Mouse (Mus musculus) T-helper 2 cell (primary cell): ENCODE results near the gene Fmod.

Source experiments
- in situ Hi-C: fragments of 300-600 bp; cut with MboI, MseI; formaldehyde crosslinking; loops from one replicate; pipeline ENCODE4 v1.15.1; 2025; ENCODE audit warnings: high pct_unique_total_duplicates

Fmod gene

DNA sequence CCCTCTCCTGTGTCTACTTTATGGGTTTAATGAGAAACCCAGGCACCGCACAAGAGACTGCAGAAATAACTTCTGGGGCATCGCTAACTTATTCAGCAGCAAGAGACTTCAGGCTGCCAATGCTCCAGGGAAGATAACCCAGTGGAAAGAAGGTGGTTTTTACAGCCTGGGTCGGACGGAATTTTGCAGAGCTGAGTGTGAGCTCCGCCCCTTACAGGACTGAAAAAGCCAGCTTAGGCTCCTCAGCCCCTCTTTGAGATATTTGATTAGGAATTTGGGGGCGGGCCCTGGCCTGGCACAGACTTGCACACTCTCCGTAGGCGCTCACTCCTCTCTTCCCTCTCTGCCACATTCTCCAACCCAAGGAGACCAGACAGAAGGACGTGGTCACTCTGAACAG is at the start of gene Fmod:
Gene Fmod, plus strand, starts transcription at position 83 of the 400 bp plus-strand sequence.
- in situ Hi-C loops, result no loop called here

GRCm38 (mm10) chr1:133988845-133989244 is 48.2 kb upstream of the Fmod start:
- in situ Hi-C loops, result no loop called here

GRCm38 (mm10) chr1:133991277-133991676 is 45.8 kb upstream of the Fmod start:
- in situ Hi-C loops, result loop anchor here (5.0 kb wide), 1 partner anchor 41 kb away; no protein-coding TSS in a partner anchor

DNA sequence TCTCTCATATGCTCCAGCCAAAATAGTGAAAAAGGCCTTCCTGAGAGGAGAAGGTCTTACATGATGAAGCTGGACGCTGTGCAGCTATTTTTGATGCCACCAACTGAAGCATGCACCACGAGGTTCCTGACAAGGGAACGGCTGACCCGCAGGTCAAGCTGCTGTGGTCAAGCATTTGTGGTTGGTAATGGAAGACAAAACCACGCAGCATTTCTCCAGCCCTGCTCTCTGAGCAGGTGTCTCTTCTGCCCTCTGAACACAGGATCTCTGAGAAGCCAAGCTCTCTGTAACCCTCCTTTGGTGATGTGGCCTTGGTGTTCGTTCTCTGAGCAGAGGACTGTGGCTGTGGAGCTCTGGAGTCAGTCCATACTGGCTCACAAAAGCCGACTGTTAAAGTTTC is 31.6 kb upstream of the Fmod start:
- in situ Hi-C loops, result loop anchor here (25.0 kb wide), 2 partner anchors 282 to 1043 kb away; partner anchors contain the start of gene Myog

DNA sequence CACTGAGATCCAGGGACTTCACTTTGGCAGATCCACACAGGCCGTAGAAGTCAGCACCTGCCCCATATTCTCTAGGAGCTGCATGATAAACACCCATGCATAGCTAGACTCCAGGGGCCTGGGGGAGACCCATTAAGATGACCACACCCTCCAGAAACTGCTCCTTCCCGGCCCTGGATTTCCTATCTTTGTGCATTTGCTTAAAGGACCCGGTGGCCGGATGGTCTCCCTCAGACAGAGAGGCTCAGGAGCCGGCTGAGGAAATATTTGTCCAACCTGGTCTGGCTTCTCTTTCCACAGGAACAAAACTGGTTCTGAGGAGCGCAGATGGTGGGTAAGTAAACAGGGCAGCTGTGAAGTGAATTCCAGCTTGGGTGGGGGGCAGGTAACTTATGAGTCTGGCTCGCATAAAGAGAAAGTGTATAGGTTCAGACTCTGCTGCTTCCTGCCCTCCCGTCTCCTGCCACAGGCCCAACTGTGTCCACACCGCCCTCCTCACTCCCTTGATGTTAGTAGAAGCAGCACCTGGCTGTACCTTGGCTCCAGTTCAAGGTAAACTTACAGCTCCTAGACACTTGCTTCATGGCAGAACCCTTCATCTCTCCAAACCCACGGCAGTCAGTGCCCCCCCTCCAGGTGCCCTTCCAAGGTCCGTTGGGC is 30.8 kb upstream of the Fmod start:
- in situ Hi-C loops, result loop anchor here (25.0 kb wide), 2 partner anchors 281 to 1044 kb away; partner anchors contain the start of gene Myog

DNA sequence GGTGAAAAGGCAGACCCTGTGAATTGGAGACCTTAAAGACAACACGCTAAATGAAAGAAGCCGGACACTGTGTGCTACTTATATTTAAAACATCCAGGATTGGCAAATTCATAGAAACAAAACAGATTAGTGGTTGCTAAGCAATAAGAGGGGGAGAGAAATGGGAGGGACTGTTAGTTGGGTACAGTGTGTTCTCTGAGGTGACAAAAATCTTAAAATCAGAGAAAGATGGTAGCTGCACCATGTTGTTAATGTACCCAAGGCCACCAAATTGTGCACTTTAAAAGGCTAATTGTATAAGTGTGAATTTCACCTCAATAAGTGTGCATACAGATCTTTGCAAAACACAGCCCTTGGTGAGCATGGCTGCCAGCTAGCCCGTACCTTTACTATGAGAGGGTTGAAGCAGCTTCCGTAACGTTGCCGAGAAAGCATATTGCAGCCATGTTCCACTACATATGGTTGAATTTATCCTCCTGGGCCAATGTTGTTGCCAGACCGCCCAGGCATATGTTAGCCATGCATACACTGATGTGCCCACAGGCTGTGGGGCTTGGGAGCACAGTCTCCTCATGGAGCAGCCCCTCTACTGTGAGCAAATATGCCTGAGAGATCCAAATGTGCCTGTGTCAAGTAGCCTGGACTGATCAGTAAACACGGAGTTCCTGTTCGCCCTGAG is 12.6 kb upstream of the Fmod start:
- in situ Hi-C loops, result loop anchor here (10.0 to 25.0 kb wide), 3 partner anchors 263 to 1062 kb away; partner anchors contain the start of gene Myog

- in situ Hi-C loops, result loop anchor here (10.0 kb wide), 1 partner anchor 791 kb away; no protein-coding TSS in a partner anchor
These were observed 11.1 kb upstream of the Fmod start for GRCm38 (mm10) chr1:134025975-134026374.

DNA sequence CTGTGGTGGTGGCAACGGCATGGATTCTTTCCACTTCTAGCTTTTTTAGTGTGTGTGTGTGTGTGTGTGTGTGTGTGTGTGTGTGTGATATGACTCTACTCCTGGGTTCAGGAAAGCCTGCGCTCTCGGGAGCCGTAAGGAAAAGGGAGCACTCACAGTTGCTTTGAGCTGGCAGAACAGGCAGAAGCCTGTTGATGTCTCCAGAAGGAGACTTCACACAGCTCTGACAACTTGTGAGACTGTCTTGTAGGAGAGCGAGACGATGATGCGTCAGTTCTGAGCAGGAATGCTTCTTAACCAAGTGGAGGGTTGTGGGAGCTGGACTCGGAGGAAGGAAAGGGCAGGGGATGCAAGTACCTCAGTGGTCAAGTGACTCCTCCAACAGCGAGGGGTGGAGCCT is 10.3 kb upstream of the Fmod start:
- in situ Hi-C loops, result loop anchor here (10.0 kb wide), 1 partner anchor 792 kb away; no protein-coding TSS in a partner anchor

GRCm38 (mm10) chr1:134028161-134028846 is 8.8 kb upstream of the Fmod start:
- in situ Hi-C loops, result loop anchor here (10.0 kb wide), 1 partner anchor 794 kb away; no protein-coding TSS in a partner anchor

- in situ Hi-C loops, result no loop called here
These were observed 562 bp upstream of the Fmod start for GRCm38 (mm10) chr1:134036492-134036891.

DNA sequence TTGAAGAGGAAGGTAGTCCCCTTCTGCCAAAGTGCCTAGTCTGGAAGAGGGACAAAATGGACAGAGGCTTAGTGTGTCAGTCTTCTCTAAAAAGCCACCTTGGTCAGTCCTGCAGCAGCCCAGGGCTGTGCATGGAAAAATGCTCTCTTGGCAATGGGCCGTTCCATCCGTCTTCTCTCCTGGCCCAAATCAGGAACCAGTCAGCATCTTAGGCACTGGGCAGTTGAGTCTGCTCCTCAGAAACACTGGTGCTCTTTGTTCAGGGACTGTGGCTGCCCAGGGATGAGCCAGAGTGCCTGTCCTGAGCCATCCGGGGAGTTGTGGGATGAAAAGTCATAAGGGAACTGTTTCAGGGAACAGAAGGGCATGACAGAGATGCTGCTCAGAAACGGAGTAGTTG is 1.3 kb downstream of the Fmod start:
- in situ Hi-C loops, result no loop called here

GRCm38 (mm10) chr1:134039361-134039760 is 2.3 kb downstream of the Fmod start:
- in situ Hi-C loops, result no loop called here

DNA sequence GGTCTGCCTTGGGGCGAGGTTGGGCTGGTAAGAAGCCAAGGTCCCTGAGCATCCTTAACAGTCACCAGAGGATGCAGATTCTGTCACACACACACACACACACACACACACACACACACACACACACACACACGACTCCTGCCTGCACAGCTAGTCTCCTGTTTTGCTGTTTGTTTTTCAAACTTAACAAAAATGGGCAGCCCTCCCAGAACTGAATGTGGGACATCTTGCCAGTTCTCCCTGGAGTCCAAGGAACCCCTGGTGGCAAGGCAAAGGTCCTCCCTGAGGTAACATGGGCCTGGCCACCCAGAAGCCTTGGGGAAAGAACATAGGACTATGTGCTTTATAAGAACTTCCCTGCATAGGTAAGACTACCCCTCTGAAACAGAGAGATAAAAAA is 4.8 kb downstream of the Fmod start:
- in situ Hi-C loops, result no loop called here

GRCm38 (mm10) chr1:134042341-134042740 is 5.3 kb downstream of the Fmod start:
- in situ Hi-C loops, result no loop called here

- in situ Hi-C loops, result loop anchor here (5.0 kb wide), 2 partner anchors 133 to 308 kb away; no protein-coding TSS in a partner anchor
These were observed 7.8 kb downstream of the Fmod start for GRCm38 (mm10) chr1:134044805-134045204.

DNA sequence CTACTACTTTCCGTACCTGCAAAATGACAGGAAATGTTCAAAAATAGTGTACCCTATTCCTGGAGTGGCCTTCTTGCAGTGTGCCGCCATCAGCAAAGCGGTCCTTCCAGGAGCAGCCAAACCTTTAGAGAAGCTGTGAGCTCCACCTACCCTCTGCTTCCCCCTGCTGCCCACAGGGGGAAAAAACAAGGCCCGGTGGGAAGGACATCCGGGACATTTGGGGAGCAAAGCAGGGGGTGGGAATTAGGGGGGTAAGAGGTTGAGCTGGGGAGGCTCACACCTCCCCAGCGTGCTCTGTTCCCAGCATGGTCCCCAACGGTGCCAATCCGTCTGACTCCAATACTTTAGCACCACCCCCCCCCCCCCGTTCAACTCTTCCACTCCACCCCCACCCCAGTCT is 8.9 kb downstream of the Fmod start:
- in situ Hi-C loops, result loop anchor here (5.0 kb wide), 2 partner anchors 134 to 309 kb away; no protein-coding TSS in a partner anchor

- in situ Hi-C loops, result loop anchor here (5.0 kb wide), 2 partner anchors 134 to 309 kb away; no protein-coding TSS in a partner anchor
These were observed 9.3 kb downstream of the Fmod start for GRCm38 (mm10) chr1:134046387-134046786.

DNA sequence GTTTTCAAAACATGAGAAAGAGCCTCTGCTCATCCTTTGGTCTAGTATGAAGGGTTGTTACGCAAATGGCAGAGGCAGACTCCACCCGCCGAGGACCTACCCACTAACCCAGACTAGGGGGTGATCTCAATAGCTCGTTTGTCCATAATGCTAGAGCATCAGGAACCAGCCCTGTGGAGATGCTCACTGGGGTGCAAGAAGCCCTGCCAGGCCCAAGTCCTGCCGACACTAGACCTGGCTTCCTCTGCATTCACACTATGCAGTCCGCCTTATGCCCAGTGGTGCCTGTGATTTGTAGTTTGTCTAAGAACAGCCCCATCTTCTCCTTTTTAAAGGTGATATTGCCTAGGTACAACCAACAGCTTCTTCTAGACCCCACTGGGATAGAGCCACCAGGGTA is 10.4 kb downstream of the Fmod start:
- in situ Hi-C loops, result loop anchor here (5.0 kb wide), 2 partner anchors 135 to 310 kb away; no protein-coding TSS in a partner anchor

DNA sequence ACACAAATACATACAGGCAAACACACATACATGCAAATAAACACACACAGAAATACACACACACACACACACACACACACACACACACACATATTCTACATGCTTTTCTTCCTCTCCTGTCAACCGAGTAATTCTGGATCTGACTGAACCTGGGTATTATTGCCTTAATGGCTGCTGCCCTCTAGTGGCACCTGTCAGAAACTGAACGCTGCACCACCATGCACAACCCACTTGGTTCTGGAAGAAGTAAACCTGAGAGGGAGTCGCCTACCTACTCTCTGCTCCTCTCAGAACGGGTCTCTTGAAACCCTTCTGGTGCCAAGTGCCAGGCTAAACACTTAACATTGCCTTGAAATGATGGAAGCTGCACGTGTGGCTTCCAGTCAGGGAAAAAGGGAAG is 11.7 kb downstream of the Fmod start:
- in situ Hi-C loops, result loop anchor here (5.0 kb wide), 2 partner anchors 136 to 311 kb away; no protein-coding TSS in a partner anchor

DNA sequence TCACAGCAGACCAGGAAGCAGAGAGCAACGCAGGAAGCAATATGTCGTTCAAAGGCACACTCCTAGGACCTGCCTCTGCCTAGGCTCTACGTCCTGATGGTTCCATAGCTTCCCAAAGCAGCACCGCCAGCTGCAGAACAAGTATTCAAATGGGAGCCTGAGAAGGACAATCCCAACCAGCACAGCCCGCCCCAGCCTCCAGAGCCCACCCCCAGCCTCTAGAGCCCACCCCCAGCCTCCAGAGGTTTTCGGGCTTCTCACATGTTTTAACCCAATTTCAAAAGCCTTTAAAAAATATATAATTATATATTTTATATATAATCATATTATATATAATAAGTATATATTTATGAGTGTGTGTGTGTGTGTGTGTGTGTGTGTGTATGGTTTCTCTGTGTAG is 12.5 kb downstream of the Fmod start:
- in situ Hi-C loops, result loop anchor here (5.0 kb wide), 2 partner anchors 137 to 312 kb away; no protein-coding TSS in a partner anchor

DNA sequence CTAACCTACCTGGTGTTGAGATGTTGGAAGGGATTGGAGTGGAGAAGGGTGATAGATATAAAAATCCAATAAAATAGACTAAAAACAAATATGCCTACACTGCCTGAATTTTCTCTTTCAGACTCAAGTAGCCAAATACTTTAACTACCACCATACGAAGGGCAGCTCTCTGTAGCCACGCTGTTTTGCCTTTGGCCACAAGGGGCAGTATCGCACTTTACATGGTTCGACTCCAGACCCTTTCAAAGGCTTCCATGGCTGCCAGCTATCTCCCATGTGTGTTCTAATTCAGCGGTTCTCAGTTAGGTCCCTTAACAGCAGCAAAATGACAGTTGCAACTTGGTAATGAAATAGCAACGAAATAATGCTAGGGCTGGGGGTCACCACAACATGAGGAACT is 16.2 kb downstream of the Fmod start:
- in situ Hi-C loops, result no loop called here

DNA sequence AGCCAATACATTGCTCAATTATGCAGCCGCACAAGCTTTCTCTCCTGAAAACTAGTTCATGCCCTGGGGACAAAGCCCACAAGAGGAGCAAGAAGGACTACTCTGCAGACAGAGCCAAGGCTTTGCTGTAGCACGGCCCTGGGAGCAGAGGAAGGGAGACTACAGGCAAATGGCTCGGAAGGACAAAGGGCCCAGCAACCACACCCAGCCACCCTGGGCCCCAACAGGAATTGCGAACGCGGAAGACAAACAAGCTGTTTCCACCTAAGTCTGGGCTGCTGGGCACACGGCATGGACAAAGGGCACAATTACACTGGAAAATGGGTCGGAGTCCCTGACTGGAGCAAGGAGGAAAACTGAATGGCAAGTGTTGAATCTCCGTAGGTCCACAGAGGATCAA is 18.0 kb downstream of the Fmod start:
- in situ Hi-C loops, result loop anchor here (5.0 kb wide), 1 partner anchor 52 kb away; no protein-coding TSS in a partner anchor
